Mouse (Mus musculus) hindbrain, postnatal 0 days (tissue): ENCODE measurements at regions not wholly inside any gene's neighbourhood (a gene's known extent, or its start where the extent isn't known, plus 50 kb on each side); places are given as distances from the start of the nearest gene placed in this dataset.
A peak's percentile ranks its signal among the peaks of the same experiment; 100 is the strongest.
"Not testable (repeated sequence)": the region's sequence is repeated elsewhere in the genome, so short reads cannot be mapped to it uniquely, and the experiment has no call there.

ENCODE experiments used
- ATAC-seq: fragments of 200-750 bp; cut with Nextera tagmentation; 2 replicates; pipeline ENCODE4 v1.8.0; 2017; ENCODE audit warnings: mild to moderate bottlenecking, moderate TSS enrichment, moderate library complexity
- DNase-seq: peaks from one replicate; pipeline ENCODE4 v3.0.0-alpha.2; 2015; ENCODE audit warnings: low spot score
- H3K27ac ChIP-seq: fragments of 300-500 bp; sonication (generic); 2 replicates; pipeline ENCODE4 v1.5.1; 2014; ENCODE audit warnings: mild to moderate bottlenecking
- H3K27me3 ChIP-seq: fragments of 300-500 bp; sonication (generic); 2 replicates; pipeline ENCODE4 v1.6.1; 2014; ENCODE audit warnings: low read length, mixed read lengths; ENCODE audit not compliant: insufficient read depth
- H3K36me3 ChIP-seq: fragments of 300-500 bp; sonication (generic); 2 replicates; pipeline ENCODE4 v1.6.1; 2014; ENCODE audit warnings: low read length, mixed read lengths; ENCODE audit not compliant: insufficient read depth
- H3K4me1 ChIP-seq: fragments of 300-500 bp; sonication (generic); 2 replicates; pipeline ENCODE4 v1.6.1; 2014; ENCODE audit warnings: antibody characterized with exemption, low read length, mixed read lengths; ENCODE audit not compliant: insufficient read depth
- H3K4me2 ChIP-seq: fragments of 300-500 bp; sonication (generic); 2 replicates; pipeline ENCODE4 v1.6.1; 2014; ENCODE audit warnings: low read depth, mild to moderate bottlenecking, low read length, moderate library complexity, mixed read lengths
- H3K4me3 ChIP-seq: fragments of 300-500 bp; sonication (generic); 2 replicates; pipeline ENCODE4 v1.5.1; 2014; ENCODE audit warnings: low read length
- H3K9ac ChIP-seq: fragments of 300-500 bp; sonication (generic); replicated peaks from 2 replicates; pipeline ENCODE4 v1.6.1; 2014; ENCODE audit warnings: mild to moderate bottlenecking, low read length, moderate library complexity, mixed read lengths
- H3K9me3 ChIP-seq: fragments of 300-500 bp; sonication (generic); 2 replicates; pipeline ENCODE4 v1.6.1; 2016; ENCODE audit warnings: low read length, mixed read lengths
- CTCF ChIP-seq: IDR thresholded peaks from 2 replicates; pipeline ENCODE4 v1.5.1; 2016; ENCODE audit warnings: antibody characterized with exemption, control low read depth, low read depth
- WGBS: fragments of 180-500 bp; shearing (Covaris S2); extraction: QIAGEN DNeasy Blood & Tissue Kit; methylation state at CpG from one replicate; pipeline ENCODE4 v1.1.7; 2014; 5-methylcytosine and 5-hydroxymethylcytosine counted together

DNA sequence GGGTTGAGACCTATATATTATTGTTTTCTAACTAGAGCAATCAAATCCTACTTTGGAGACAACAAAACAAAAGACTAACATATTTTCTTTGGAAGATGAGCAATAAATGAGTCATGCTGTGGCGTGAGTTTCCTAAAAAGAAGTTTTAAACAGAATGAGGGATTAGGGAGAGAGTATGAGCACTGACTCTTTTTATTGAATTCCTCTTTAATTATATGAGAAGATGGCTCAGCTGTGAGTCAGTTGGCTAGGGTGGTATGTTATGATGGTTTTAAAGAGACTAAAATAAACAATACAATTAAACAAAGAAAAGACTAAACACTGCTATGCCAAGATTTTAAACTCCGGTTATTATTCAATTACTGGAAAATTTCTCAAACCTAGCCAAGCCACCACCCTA lies 1357.6 kb downstream of the Zfp704 start:
- Histone ChIP-seq H3K4me2 (no peak overlapping the region), H3K4me3 (no peak overlapping the region), H3K36me3 (no peaks in the 10 kb centered on the region), H3K4me1 (no peaks in the 10 kb centered on the region), H3K9ac (no peak overlapping the region), H3K27ac (no peak overlapping the region), H3K9me3 (no peaks in the 10 kb centered on the region), H3K27me3 (no peaks in the 10 kb centered on the region)
- ATAC-seq (no peak), DNase-seq (no peak)
- 77% methylated on average over 2 of the region's 2 CpGs for WGBS
- no peak for TF ChIP-seq CTCF

DNA sequence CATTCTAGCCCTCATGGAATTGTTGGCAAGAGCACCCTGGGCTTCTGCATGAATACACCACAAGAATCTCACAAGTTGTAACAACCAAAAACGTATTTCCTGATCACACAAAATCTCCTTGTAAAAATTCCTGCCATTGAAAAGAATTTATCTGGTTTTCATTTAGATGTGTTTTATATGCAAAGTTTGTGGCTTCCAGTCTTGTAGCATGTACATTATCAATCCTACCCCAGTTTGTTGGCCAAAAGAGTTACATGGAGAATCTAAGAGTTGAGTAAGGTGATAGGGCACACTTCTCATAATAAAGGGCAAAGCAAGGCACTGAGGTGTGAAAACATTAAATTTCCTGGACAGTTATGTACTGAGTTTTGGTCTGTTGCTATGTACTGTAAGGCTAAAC lies 1361.0 kb downstream of the Zfp704 start:
- Histone ChIP-seq H3K9ac (no peak overlapping the region), H3K4me3 (no peak overlapping the region), H3K9me3 (no peaks in the 10 kb centered on the region), H3K4me1 (no peaks in the 10 kb centered on the region), H3K36me3 (no peaks in the 10 kb centered on the region), H3K27ac (no peak overlapping the region), H3K27me3 (no peaks in the 10 kb centered on the region), H3K4me2 (no peak overlapping the region)
- DNase-seq, result no peak
- no peak for ATAC-seq
- no peak for TF ChIP-seq CTCF
- 74% methylated on average over 1 of the region's 1 CpGs for WGBS

DNA sequence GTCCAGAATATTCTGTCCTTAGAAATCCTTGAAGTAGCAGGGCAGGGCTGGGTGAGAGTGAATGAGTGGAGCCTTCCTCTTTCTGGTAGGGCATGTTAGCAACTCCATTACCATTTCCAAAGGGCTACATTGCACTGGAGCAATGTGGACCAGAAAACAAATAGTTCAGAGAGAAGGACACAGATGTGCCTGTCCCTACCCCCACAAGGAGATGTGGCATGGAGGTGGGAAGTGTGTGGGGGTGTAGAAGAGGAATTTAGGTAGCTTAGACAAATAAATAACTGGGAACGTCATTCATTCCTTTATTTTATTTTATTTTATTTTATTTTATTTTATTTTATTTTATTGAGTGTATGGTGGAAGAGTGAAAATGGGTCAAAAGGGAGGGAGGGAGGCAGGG lies 1364.1 kb downstream of the Zfp704 start:
- not testable (repeated sequence) for DNase-seq, H3K9ac ChIP-seq, H3K9me3 ChIP-seq, H3K36me3 ChIP-seq, ATAC-seq, H3K27ac ChIP-seq, H3K4me1 ChIP-seq, H3K4me2 ChIP-seq, H3K4me3 ChIP-seq, H3K27me3 ChIP-seq
- 21% methylated on average over 1 of the region's 1 CpGs for WGBS

DNA sequence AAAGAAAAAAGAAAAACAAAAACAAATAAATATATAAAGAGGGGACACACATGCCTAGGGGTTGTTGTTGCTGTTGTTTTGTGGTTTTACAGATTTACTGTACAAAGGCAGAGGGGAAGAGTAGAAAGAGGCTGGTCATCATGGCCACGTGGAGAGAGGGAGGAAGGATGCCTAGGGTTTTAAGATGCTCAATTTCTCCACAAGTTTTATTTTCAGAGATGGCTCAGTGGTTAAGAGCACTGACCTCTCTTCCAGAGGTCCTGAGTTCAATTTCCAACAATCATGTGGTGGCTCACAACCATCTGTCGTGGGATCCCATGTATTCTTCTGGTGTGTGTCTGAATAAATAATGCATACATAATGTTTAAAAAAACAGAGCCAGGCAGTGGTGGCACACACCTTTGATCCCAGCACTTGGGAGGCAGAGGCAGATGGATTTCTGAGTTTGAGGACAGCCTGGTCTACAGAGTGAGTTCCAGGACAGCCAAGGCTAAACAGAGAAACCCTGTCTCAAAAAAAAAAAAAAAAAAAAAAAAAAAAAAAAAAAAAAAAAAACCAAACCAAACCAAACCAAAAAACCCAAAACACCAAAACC lies 1364.6 kb downstream of the Zfp704 start:
- ATAC-seq, result peak; percentile 87
- WGBS, result 72% methylated on average over 2 of the region's 2 CpGs

DNA sequence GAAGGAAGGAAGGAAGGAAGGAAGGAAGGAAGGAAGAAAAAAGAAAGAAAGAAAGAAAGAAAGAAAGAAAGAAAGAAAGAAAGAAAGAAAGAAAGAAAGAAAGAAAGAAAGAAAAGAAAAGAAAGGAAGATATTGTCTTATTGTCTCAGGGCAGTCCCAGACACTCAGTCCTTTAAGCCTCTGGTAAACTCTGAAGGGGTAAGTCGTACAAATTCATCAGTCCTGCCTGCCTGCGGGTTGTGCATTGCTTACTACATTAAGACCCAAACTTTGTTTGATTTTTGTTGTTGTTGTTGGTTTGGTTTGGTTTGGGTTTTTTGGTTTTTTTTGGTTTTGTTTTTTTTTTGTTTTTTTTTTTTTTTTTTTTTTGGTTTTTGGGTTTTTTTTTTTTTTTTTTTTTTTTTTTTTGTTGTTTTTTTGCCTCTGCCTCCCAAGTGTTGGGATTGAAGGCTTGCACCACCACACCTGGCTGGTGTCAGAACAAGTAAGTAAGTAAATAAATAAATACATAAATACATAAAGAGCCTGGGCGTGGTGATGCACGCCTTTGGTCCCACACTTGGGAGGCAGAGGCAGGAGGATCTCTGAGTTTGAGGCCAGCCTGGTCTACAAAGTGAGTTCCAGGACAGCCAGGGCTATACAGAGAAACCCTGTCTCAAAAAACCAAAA lies 1365.2 kb downstream of the Zfp704 start:
- not testable (repeated sequence) for H3K36me3 ChIP-seq, H3K4me2 ChIP-seq, H3K27ac ChIP-seq, H3K27me3 ChIP-seq, H3K9ac ChIP-seq, H3K9me3 ChIP-seq, ATAC-seq, H3K4me1 ChIP-seq, H3K4me3 ChIP-seq
- WGBS, result 92% methylated on average over 4 of the region's 4 CpGs
- peak; percentile 67 for DNase-seq

More for the DNA sequence above, 1364.6 kb downstream of the Zfp704 start:
- H3K4me1 ChIP-seq, H3K9me3 ChIP-seq, H3K27me3 ChIP-seq, H3K36me3 ChIP-seq, H3K9ac ChIP-seq, H3K4me3 ChIP-seq, H3K4me2 ChIP-seq, H3K27ac ChIP-seq: not testable (repeated sequence)
- peak; percentile 74 for DNase-seq

DNA sequence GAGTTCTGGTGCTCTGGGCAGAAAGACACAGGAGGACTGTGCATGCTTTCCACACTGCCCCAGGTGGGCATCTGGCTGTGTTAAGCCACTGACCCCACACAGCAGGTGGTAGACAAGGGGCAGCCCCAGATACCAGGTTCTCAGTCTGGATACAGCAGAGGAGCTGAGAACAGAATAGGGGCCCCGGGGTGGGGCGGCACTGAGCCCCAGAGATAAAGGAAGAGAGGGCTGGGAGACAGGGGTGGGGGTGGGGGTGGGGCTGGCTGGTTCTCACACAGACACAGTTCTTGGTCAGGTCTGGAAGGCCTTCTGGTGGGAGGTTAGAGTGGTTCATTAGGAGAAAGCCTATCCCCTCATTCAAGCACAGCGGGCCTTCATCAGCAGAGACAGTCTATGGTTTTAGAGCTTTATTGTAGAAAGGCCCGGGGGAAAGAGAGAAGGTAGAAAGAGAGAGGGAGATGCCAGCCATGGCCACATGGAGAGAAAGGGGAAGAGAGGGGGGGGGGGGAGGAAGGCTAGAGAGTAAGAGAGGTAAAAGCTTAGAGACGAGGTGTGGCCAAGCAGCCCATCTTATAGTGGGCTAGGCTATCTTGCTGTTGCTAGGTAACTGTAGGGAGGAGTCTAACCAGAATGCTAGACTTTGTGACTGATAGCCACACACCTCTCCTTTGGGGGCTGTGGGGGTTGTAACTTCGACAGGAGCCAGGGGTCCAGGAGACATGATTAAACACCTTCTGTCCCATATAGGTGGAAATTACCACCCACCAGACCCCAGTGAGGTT lies 1403.1 kb downstream of the Zfp704 start:
- Histone ChIP-seq H3K4me2 (no peak overlapping the region), H3K4me1 (no peaks in the 10 kb centered on the region), H3K36me3 (no peaks in the 10 kb centered on the region), H3K9ac (no peak overlapping the region), H3K9me3 (no peaks in the 10 kb centered on the region), H3K4me3 (no peak overlapping the region), H3K27ac (no peak overlapping the region), H3K27me3 (no peaks in the 10 kb centered on the region)
- DNase-seq, result no peak
- WGBS, result 64% methylated on average over 6 of the region's 6 CpGs
- no peak for ATAC-seq
- no peak for TF ChIP-seq CTCF

DNA sequence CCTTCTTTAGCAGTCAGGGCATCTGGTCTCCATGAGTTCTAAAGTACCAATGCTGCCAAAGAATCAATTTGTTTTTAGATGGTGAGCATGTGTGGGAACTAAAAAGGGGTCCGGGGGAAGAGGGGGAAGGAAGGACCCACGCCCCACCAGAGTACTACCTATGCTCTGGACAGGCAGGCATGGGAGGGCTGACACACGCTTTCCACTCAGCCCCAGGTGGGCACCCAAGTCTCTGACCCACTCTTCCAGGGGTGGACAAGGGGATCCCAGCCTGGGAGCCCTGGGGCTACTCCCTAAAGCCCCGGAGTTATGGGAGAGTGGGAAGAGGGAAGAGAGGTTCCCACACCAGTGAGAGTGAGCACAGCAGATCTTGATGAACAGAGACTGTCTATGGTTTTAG lies 1446.9 kb downstream of the Zfp704 start:
- no peaks in the 10 kb centered on the region for H3K9me3 ChIP-seq
- 77% methylated on average over 4 of the region's 4 CpGs for whole genome bisulfite sequencing
- H3K4me2 ChIP-seq, result no peak overlapping the region
- no peak overlapping the region for H3K9ac ChIP-seq
- ATAC-seq, result no peak
- H3K4me1 ChIP-seq, result no peaks in the 10 kb centered on the region
- no peak overlapping the region for H3K4me3 ChIP-seq
- DNase-seq, result no peak
- no peak overlapping the region for H3K27ac ChIP-seq
- TF ChIP-seq CTCF, result no peak
- H3K27me3 ChIP-seq, result no peaks in the 10 kb centered on the region
- H3K36me3 ChIP-seq, result no peaks in the 10 kb centered on the region
